Mouse (Mus musculus): Measurements from ENCODE around the gene Cxadr. TPM values are rescaled to one million over a fixed set of nuclear protein-coding genes. Genes with fewer than 3 reads are reported as not detected.

Gene Cxadr
- total RNA-seq (2023) = not detected

DNA sequence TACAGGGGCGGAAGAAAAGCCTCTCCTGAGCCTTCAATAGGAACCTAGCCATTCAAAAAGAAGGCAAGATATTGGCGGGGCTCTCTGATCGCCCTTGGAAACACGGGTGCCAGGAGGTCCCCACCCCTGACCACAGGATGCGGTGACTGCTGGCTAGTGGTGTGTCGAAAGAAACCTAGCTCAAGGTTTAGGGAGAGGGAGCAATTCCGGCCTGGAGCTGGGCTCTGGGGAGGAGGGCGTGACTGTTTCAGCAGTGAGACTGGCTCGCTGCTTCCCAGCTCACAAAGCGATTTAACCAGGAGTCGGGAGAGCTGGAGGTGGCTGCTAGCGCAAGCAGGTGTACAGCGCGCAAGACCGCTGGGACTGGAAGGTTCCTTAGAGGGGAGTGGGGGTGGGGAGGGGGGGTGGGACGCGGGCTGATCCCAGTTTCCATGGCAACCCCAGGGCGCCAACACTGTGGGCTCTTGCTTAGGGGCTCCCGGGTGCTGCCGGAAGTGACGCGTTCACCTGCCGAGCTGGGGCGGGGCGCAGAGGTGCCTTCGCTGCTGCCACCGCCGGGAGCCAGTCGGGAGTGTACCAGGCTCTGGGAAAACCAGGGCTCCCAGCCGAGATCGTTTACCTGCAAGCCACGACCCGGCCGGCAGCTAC lies at the start of gene Cxadr:
Gene Cxadr, plus strand, starts transcription at position 307 of the 648 bp plus-strand sequence.

DNA sequence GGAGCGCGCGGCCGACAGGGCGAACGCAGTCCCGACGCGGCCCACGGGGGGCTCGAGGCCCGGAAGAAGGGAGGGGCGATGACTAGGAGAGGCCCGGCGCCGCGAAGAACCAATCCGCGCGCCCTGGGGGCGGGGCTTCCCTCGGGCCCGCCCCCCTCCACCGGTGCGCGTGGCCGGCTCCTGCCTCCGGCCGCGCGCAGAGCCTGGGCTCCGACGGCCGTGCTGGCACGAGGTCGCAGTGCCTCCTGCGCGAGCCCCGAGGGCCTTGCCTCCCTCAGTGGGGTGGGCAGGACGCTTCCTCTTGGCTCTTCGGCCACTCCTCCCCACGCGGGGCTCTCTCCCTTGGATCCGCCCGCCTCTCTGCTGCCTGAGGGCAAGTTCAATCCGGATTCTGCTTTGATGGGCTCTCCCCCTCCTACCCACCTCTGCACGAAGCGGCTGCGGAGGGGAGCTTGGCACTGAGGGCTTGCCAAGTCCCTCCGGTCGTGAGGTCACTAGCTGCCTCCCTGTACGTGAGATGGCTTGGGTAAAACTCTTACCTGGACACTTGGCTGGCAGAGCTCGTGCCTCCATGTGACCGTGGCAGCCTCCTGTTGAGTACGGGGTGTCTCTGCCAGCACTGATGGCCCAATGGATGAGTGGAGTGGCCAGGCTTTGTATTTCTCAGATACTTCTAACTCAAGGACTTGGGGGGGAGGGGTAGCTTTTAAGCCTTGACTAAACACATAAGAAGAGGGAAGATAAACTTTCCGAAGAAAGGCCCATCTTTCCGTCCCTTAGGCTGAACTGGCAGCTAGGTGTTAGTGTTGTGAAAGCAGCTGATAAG lies 75.7 kb downstream of the Cxadr start, which contains the start of gene Btg3:
Gene Btg3, minus strand, starts transcription at position 448 of the 826 bp plus-strand sequence.

Other genes with a start within 250 kb of the Cxadr start
- 10 to 100 TPM; 14.1 to 17.5 TPM for gene Btg3, start 75.7 kb downstream of the Cxadr start, total RNA-seq (2023)

Measured in B cell, adult 67 days (primary cell).